Mouse (Mus musculus): Measurements from ENCODE around the gene Nxph3. TPM values are rescaled to one million over a fixed set of nuclear protein-coding genes. Genes with fewer than 3 reads are reported as not detected.

Gene Nxph3
- 1.6 TPM in 2 replicates for polyA plus RNA-seq (2012; rRNA removed)

DNA sequence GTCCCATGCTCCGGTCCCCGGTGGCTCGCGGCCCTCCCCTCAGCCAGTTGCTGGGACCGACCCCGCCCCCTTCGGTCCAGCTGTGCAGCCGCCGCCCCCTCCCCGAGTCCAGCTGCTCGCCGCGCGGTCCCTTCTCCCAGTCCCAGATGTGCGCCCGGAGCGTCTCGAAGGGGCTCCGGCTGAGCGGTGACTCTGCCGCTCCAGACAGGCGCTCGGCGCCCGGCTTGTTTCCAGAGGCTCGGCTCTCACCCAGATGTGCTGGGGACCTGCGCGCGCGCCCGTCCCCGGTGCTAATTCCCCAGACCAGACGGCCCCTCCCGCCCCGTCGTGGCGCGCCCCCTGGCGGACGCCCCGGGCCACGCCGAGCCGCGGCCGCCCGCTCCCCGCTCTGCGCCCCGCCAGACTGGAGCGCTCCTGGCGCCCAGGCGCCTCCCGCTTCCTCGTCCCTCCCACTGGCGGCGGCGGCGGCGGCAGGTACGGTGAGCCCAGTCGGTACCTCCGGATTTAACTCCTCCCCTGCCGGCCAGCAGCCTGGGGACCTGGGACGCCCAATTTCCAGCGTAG is at the start of gene Nxph3:
Nxph3 (minus strand) TSS at position 273 of the 564 bp plus-strand sequence.
- no peak for DNase-seq (ENCODE audit: low read depth)

DNA sequence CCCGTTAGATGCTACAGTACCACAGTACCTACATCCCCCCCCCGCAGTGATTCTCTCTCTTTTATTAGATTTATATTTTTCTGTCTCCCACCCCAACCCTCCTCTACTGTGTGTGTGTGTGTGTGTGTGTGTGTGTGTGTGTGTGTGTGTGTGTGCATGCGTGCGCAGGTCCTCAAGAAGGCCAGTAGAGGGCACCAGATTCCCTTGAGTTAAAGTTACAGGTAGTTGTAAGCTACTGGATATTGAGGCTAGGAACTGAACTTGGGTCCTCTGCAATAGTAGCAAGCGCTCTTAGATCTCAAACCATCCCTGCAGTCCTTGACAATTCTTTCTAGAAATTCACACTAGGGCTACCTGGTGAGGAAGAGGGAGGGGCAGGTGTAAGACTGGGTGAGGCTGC is 49.5 kb upstream of the Nxph3 start:
- DNase-seq (ENCODE audit: low read depth), result no peak

DNA sequence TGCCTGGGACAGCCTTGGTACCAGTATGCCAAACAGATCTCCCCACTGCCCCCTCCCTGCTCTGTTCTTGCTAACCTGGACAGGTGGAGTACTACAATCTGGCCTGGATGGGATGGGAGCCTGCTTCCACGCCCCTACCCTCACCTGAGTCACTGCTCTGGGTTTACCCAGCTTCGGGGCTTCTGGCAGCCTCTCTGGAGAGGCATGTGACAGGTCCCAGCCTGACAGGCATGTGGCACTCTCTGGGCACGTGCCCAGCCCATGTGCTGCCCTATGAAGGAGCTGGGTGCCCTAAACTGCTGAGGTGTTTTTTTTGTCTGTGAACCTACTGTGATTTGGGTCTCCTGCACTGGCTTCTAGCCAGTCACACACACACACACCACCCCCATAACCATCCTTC is 46.4 kb upstream of the Nxph3 start:
- no peak for DNase-seq (ENCODE audit: low read depth)

DNA sequence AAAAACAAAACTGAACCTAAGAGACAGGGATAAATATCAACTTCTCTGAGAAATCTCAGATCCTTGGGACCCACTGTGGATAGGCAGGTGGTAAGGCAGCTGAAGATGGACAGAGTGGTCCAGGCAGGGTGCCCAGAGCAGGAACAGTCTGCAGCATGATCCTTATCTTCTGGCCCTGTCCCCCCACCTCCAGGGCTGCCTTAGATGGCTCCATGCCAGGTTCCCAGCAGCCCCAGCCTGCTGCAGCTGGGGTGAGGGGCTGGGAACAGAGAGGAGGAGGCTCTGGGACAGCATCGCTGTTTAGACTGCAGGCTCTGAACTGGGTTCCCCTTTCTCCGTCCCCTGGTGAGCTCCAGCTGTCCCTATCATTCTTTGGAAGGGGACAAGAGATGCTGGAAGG is 45.4 kb upstream of the Nxph3 start:
- DNase-seq (ENCODE audit: low read depth), result no peak

DNA sequence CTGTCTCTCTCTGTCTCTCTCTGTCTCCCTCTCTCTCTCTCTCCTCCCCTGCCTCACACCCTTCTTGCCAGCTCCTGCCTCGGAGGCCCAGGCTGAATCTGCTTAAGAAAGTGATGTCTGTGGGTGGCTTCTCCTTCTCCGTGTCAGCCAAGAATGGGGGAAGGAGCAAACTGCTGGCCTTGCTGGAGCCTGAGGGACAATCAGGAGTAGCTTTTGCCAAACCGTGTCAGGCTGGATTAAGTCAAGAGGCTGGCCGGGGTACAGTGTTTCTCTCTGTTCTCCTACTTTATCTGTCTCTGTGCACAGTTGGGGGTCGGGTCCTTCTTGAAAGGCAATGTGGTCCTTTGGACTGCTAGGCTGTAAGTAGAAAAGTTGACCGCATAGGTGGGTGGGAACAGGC is 43.3 kb upstream of the Nxph3 start:
- peak; percentile 56 for DNase-seq (ENCODE audit: low read depth)

DNA sequence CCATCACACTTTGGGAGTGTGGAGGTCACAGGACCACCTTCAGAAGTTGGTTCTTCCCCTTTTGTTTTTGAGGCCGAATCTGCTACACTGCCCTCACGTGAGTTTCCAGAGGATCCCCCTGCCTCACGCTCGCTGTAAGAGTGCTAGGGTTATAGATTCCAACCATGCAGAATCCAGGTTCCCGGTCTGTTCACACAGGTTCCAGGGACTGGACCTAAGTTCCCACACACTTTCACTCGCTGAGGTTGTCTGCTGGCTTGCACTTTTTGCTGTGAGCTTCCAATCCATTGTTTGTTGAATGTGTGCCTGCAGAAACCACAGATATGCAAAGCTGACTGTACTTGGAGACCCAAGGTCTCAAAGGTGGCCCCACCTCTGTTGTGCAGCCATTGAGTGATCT is 42.7 kb upstream of the Nxph3 start:
- DNase-seq (ENCODE audit: low read depth), result no peak

DNA sequence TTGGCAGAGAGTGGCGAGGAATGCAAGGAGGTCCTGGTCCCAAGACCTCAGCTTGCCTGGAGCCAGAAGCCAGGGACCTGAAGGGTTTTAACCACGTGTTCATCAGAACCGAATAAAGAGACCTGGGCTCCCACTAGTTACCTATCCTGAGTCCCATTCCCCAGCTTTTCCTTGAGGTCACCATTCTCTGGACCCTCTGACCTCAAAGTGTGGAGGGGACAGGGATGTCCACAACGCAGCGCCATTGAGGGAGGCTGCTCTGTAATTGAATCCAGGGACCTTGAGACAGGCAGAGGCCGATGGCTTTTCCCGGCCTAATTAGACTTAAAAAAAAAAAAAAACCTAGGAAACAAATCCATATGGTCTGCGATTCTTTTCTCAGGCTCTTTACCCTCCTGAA is 40.9 kb upstream of the Nxph3 start:
- no peak for DNase-seq (ENCODE audit: low read depth)

DNA sequence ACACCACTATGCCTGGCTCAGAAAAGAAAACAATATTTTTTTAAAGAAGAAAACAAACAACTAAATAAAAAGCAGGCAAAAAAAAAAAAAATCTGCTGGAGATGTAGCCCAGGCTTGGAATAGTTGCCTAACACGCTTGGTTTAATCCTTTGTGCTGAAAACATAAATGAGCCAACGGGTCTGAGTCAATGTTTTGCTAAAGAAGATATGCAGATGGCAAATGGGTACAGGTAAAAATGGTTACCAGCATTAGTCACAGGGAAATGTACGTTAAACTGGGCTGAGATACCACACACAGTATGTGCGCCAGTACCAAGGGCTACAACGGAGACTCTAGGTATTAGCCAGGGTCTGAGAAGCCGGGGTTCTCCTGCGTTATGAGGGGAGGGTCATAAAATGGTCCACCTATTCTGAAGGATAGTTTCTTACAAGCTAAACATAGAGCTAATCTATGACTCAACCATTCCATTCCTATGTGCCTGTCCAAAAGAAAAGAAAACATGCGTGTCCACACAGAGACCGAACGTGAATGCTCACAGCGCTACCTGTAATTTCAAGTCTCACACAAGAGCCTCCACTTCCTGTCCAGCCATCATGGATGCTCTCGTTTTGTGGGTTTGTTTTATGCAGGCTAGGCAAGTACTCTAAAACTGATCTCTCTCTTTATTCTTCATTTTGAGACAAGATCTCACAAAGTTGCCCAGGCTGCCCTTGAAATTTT is 36.1 kb upstream of the Nxph3 start:
- DNase-seq (ENCODE audit: low read depth), result no peak

DNA sequence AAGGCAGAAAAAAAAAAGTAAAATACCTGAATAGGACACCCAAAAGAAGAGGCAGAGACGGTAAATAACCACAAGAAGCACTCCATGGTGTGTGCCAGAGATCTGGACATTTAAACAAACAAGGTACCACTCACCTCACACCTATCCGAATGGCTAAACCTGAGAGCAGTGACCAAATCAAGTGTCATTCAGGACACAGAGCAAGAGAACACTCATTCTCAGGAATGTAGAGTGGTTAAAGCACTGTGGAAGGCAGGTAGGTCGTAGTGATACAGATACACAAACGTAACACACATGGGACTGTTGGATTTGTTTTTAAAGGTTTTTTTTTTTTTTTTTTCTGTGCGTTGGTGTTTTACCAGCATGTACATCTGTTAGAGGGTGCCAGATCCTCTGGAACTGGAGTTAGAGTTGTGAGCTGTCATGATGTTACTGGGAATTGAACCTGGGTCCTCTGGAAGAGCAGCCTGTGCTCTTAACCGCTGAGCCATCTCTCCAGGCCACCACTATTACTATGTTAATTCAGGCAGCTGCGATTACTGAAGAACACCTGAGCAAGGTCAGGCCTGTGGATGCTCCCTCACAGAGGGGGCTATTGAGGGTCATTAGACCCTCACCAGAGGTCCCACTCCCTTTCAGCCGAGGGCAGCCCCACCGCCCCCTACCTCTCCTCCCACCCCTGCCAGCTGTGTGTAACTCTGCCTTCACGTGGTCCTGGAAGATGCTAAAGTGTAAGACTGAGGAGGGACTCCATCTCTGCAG is 31.8 kb upstream of the Nxph3 start:
- DNase-seq (ENCODE audit: low read depth), result no peak

DNA sequence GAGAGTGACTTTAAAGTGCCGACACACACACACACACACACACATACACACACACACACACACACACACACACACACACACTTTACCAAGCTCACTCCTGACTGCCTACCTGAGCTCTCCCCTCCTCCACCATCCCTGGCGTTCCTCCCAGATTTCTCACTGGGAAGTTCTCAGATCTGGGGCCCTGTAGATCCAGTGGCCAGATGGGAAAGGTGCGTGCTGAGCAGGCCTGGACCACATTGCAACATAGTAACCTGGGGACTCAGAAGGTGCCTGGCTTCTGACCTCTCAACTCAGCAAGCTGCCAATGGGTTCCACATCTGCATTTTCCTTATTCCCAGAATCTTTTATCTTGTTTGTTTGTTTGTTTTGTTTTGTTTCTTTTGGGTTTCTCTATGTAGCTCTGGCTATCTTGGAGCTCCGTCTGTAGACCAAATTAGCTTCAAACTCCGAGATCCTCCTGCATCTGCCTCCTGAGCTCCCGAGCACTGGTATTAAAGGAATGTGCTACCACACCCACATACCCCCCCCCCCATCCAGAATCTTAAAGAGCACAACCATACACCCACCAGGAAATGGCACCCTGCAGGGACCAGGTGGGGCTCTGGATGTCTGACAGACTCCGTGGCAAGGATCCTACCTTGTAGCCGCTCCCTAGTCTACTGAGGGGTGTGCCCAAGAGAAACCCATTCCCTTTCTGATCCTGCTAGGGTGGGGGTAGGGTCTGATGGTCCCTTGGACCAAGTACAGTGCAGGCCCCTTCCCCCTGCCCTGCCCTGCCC is 30.4 kb upstream of the Nxph3 start:
- no peak for DNase-seq (ENCODE audit: low read depth)

DNA sequence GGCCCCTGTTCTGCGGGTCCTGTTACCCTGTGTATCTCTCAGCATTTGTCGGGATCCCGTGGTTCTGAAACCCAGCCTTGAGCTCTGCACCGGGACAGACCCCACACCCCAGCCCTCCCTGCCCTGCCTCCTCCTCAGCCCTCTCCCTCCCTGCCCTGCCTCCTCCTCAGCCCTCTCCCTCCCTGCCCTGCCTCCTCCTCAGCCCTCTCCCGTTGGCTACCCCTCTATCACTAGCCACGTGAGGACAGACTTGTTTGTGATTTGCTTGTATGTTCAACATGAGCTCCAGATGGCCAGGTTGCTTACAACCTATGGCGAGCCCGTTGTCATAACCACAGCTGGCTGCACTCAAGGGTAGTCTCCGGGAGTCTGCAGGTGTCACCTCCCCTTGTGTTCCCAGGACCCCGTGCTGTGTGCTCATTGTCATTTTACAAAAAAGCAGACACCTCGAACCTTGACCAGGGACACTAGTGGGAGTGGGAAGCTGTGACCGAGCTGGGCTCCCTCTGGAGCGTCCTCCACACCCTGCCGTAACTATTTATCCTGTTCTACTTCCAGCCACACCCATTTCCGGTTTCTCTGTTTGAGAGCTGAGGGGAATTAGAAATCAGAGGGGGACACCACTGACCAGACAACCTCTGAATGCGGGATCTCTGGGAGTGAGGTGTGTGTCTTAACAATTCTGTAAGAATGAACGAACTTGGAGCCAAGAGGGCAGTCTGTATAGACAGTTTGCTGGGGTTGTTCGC is 26.4 kb upstream of the Nxph3 start:
- DNase-seq (ENCODE audit: low read depth), result no peak

DNA sequence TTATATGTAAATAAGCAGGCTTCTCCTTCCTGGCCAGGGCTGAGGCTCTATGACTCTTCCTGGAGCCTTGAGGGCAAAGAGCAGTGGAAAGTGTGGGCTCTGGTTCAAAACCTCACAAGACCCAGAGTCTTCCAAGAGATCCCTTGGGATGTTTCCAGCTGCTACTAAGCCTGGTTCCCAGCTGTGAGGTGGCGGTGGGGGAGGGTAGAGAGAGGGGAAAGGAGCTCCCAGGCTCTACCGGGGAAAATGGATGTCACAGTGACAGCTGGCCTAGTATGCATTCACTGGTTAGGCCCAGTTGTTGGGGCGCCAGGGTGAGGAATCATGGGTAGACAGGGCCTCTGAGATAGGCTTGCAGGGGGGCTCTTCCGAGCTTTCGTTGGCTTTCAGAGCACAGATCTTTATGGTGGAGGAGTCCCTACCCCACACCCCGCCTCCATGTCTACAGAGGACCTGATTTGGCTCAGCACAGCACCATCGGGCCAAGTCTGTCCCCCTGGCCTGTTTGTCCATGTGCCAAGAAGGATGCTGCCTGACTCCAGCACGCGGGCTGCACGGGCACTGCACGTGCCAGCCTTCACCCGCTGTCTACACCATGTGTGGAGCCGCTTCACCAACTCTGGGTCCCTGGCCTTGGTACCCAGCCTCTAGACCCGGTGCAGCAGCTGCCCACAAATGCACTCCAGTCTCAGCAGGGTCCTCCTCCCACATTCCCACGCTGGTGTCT is 24.2 kb upstream of the Nxph3 start:
- DNase-seq (ENCODE audit: low read depth), result no peak

DNA sequence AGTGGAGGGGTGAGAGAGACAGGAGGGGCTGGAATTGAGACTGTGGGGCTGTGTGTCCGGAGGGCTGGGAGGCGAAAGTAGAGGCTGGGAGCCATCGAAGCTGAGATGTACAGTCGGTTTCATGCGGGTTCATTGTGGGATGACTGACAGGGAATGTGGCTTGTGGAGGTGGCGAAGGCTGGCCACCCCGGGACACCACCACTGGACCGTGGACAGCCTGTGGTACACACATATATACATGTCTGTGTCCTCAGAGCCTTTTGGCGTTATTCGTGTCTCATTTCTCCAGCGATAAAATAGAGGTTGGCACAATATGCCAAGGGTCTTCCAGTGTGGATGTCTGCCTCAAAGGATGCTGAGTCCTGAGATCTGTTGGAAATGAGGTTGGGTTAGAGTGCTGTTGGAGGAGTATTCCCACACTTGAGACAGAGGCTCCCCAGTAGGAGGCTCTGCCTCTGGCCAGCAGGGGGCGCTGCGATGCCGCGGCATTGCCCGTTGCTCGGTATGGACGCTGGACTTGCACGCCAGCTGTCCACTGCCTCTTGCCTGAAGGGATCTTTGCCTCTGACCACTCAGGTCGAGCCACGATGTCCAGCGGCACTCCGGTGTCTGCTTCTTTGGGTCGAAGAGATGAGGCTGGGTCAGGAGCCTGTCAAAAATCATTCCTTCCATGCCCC is 19.3 kb upstream of the Nxph3 start:
- no peak for DNase-seq (ENCODE audit: low read depth)

DNA sequence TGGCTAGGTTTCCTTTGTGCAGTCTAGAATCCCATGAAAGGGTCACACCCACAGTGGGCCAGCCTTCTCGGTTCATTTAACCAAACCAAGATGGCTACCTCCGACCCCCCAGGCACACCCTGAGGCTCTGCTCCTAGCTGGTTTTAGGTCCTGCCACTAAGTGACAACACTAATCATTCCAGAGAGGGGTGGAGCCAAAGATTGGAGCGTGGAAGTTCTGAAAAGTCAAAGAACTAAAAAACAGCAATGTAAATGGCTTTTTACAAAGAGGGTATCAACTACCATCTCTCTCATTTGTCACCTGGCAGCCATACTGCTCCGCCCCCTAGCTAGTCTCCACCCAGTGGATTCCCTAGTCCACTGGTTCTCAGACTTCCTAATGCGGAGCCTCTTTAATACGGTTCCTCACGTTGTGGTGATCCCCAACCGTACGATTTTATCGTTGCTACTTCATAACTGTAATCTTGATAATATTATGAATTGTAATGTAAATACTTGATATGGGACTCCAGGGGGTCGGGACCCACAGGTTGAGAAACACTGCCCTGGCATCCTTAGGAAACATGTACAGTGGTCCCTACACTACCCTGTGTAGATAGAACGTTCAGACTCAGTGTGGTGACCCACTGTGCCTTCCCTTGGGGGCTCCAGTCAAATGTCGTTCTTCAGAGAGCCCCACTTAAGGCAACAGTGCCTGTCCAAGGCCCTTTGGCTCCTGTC is 18.1 kb upstream of the Nxph3 start:
- DNase-seq (ENCODE audit: low read depth), result no peak

DNA sequence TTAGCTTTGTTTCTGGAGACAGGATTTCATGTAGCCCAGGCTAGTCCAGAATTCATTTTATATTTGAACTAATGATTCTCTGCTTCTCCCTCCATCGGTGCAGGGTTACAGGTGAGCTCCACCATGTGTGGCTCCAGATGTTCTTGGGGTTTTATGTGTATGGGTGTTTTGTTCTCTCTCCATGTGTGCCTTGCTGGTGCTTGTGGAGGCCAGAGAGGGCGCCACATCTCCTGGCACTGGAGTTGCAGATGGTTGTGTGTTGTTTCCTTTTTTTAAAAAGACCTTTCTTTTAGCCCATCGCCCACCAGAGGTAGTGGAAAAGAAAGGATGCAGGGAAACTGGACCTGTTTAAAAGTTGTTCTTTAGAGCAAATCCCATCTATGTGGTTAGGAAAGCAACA is 13.9 kb upstream of the Nxph3 start:
- no peak for DNase-seq (ENCODE audit: low read depth)

DNA sequence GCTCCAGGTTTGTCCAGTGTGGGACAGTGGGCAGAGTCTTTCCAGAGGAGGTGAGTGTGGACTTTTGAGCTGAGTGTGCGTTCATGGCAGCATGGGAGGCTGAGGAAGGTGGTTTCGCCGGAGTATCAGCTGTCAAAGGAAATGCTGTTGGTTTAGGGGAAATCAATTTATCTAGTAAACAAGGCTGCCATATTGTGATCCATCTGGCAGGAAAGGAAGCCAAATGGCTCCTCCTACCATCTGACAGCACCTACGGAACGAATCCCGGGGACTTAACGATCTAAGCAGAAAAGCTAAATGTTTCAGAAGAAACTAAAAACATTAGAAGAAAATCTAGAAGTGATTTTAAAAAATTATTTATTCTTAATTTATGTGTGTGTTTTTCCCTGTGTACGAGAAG is 12.9 kb upstream of the Nxph3 start:
- no peak for DNase-seq (ENCODE audit: low read depth)

DNA sequence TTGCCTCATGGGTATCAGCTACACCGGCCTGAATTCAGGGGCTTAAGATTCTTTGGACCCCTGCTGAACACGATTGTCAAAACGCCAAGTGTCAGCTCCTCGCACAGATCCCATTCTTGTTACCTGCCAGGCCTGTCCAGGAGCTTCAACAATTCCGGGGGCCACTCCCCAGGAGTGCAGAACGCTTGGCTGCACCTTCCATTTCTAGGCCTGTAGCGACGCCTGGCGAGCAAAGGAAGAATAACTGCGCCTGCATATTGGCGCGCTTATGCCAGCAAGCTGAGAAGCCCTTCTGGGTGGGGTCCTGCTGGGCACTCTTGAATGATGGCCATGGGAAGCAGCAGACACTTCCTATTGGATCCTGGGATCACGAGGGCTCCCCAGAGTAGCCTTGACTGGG is 7.2 kb upstream of the Nxph3 start:
- no peak for DNase-seq (ENCODE audit: low read depth)

DNA sequence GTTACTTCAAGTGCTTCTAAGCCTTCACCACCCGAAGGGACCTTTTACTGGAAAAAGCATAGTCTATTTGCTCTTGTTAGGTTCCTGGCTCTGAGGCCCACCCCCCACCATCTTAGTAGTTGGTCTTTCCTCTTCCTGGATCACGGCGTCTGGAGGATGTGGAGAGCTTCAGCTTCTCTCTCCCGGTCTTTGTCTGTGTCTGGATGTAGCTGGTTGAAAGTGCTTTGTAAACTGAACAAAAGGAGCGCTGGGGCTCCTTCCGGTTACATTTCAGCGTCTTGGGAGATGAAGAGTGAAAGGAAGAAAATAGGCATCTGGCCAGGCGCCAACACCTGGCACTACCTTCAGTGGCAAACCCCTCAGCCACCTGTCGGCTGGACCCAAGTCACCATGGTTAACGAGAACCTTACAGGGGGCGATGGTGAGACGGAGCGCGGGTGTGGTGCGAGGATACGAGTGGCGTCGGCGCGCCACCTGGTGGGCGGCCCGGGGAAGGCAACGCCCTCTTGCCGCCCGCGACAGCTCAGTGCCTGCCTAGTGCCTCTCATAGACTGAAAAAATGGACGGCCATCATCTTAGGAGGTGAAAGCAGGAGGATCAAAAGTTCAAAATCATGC is 6.2 kb upstream of the Nxph3 start:
- no peak for DNase-seq (ENCODE audit: low read depth)

DNA sequence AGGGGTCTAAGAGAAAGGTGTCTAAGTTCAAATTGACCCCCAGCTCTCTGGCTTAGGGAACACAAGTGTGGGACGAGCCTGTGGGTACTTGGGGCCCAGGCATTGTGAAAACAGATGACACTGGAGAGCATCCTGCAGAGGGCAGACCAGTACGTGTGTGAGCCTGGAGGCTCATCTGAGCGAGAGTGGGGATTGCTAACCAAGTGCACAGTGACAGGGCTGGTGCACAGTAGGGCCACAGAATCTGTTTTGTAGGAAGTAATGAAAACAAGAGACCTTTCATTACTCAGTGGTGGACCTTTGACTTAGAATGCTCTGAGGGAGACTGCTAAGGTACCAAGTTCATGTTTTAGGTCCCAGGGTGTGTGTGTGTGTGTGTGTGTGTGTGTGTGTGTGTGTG is 5.6 kb upstream of the Nxph3 start:
- no peak for DNase-seq (ENCODE audit: low read depth)

All from gonadal fat pad, adult 2 months (tissue).